ENCODE assay signal across 20 mouse cellular contexts in the genomic region with DNA sequence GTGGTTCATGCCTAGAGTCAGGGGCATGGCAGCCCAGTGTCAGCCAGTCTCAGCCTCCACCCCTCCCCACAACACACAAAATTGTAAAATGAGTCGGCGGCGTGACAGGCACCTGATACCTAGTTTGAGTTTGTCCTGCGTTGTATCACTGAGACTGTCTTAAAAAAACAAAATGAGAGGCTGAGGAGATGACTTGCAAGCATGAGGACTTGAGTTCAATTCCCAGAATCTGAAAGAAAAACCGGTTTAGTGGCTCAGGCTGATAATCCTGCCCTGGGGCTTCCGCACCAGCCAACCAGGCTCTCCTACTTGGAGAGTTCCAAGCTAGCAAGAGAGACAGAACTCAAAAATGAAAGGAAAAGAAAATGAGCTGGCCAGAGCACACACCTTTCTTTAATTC. TPM values are rescaled to one million over a fixed set of nuclear protein-coding genes. Genes with fewer than 3 reads are reported as not detected.
DNase-seq lines count a peak whose midpoint lies in the region; ATAC-seq and TF ChIP-seq lines count a peak whose summit lies in the region.
"Had no signal": no experiment of that assay in that cellular context is flagged by ENCODE, and none has a peak within 500 bp of the region (broad histone marks: within the 10 kb centered on the region; RNA-seq: fewer than 3 reads in every experiment).

No protein-coding gene starts in this region.

- ATAC-seq in liver, embryonic 11.5 days (replicated peaks; ENCODE audit: low FRiP score): no peak
- no peak for ATAC-seq in intestine, embryonic 16.5 days
- ATAC-seq: forebrain, embryonic 16.5 days had no signal

- DNase-seq in liver, embryonic 11.5 days (ENCODE audit: low spot score): no peak
- no peak for DNase-seq in liver
- peak; percentile 74 for DNase-seq in fat pad, adult 2 months (ENCODE audit: extremely low read depth, low read depth, low spot score)
- no peak for DNase-seq in ovary, postnatal 36 days (ENCODE audit: low spot score)
- no peak for DNase-seq in right cerebral cortex, postnatal 36 days (ENCODE audit: low spot score in 2 of 2)
- DNase-seq: adrenal gland, adult 2 months; cerebellum, adult 9-10 months; heart, postnatal 14 days; lung, adult 2 months; lung, postnatal 36 days; thymus, adult 18-20 months had no signal

- H3K4me2 ChIP-seq in liver, embryonic 11.5 days: peak overlapping the region; percentile 96; the same call in 1 of the 2 replicates
- H3K4me2 ChIP-seq in intestine, embryonic 16.5 days (ENCODE audit: low read depth, low read length): no peak overlapping the region
- H3K4me2 ChIP-seq: heart, embryonic 12.5 days; hindbrain, embryonic 12.5 days; limb, embryonic 12.5 days; midbrain, embryonic 11.5 days; stomach, embryonic 15.5 days had no signal

- H3K27ac ChIP-seq in liver, embryonic 11.5 days (ENCODE audit: low read depth, low read length): no peak overlapping the region
- H3K27ac ChIP-seq in ES-Bruce4 (ENCODE audit: insufficient read depth, low read length) (peak overlapping the region; percentile 70), macrophage (peak overlapping the region; percentile 42; the same call in 1 of the 2 replicates)
- H3K27ac ChIP-seq in intestine, embryonic 16.5 days (ENCODE audit: low read length): no peak overlapping the region
- H3K27ac ChIP-seq: hindbrain, embryonic 12.5 days; limb, embryonic 12.5 days; stomach, embryonic 15.5 days had no signal

- H3K27me3 ChIP-seq in liver, embryonic 11.5 days (replicated peaks; ENCODE audit: control insufficient read depth, insufficient read depth, low read length): no peaks in the 10 kb centered on the region
- no peaks in the 10 kb centered on the region for H3K27me3 ChIP-seq in ES-Bruce4 (ENCODE audit: control insufficient read depth, insufficient read depth, low read length, poor library complexity, severe bottlenecking)
- H3K27me3 ChIP-seq in intestine, embryonic 16.5 days (replicated peaks; ENCODE audit: control insufficient read depth, insufficient read depth, low read length): no peaks in the 10 kb centered on the region
- H3K27me3 ChIP-seq: heart, embryonic 12.5 days; hindbrain, embryonic 12.5 days; limb, embryonic 12.5 days; stomach, embryonic 15.5 days had no signal

- no peak overlapping the region for H3K9ac ChIP-seq in liver, embryonic 11.5 days (ENCODE audit: low read depth, low read length)
- H3K9ac ChIP-seq in ES-Bruce4 (ENCODE audit: low read depth, poor library complexity, severe bottlenecking): no peak overlapping the region
- H3K9ac ChIP-seq in intestine, embryonic 16.5 days (ENCODE audit: low read depth, low read length): no peak overlapping the region
- H3K9ac ChIP-seq: heart, embryonic 12.5 days; hindbrain, embryonic 12.5 days; limb, embryonic 12.5 days; stomach, embryonic 15.5 days had no signal

- no peak for TF ChIP-seq POLR2A in ES-Bruce4 (IDR thresholded peaks at IDR 0.05; ENCODE audit: insufficient read depth, low read length)

- peaks cover 67% of the 10 kb centered on the region for H3K79me2 ChIP-seq in macrophage (ENCODE audit: inconsistent target)

- TF ChIP-seq CTCF in ES-Bruce4 (IDR thresholded peaks at IDR 0.05; ENCODE audit: low read depth, low read length): no peak

- no peaks in the 10 kb centered on the region for H3K9me3 ChIP-seq in liver, embryonic 11.5 days (ENCODE audit: control insufficient read depth, low read length)
- H3K9me3 ChIP-seq in ES-Bruce4 (replicated peaks; ENCODE audit: control insufficient read depth, insufficient read depth, low read length, poor library complexity, severe bottlenecking): no peaks in the 10 kb centered on the region
- H3K9me3 ChIP-seq in intestine, embryonic 16.5 days (ENCODE audit: control insufficient read depth, low read length): no peaks in the 10 kb centered on the region
- H3K9me3 ChIP-seq: heart, embryonic 12.5 days; hindbrain, embryonic 12.5 days; limb, embryonic 12.5 days; stomach, embryonic 15.5 days had no signal

- WGBS in liver, embryonic 11.5 days: 79% methylated on average over 6 of the region's 6 CpGs
- WGBS in macrophage (ENCODE audit: missing documents): 88% methylated on average over 6 of the region's 6 CpGs
- WGBS in intestine, embryonic 16.5 days: 85% methylated on average over 6 of the region's 6 CpGs

- TF ChIP-seq EP300 in ES-Bruce4 (IDR thresholded peaks at IDR 0.05; ENCODE audit: insufficient read depth, low read depth, low read length): no peak

- peaks cover 2% of the 10 kb centered on the region; the same call in 1 of the 2 replicates for H3K36me3 ChIP-seq in liver, embryonic 11.5 days (ENCODE audit: control insufficient read depth, insufficient read depth, low read length)
- 0 out of 2 replicates have a peak, but pooled peaks cover 5% of the 10 kb centered on the region for H3K36me3 ChIP-seq in ES-Bruce4 (ENCODE audit: control insufficient read depth, insufficient read depth, low read length, poor library complexity, severe bottlenecking)
- H3K36me3 ChIP-seq in macrophage (ENCODE audit: inconsistent target): peaks cover 8% of the 10 kb centered on the region; the same call in 1 of the 2 replicates
- no peaks in the 10 kb centered on the region for H3K36me3 ChIP-seq in intestine, embryonic 16.5 days (ENCODE audit: control insufficient read depth, insufficient read depth, low read length)

- H3K4me3 ChIP-seq in liver, embryonic 11.5 days (ENCODE audit: low read depth, low read length): no peak overlapping the region
- H3K4me3 ChIP-seq in ES-Bruce4 (ENCODE audit: low read depth, low read length) (peak overlapping the region; percentile 9; the same call in 1 of the 2 replicates), macrophage (ENCODE audit: inconsistent target) (no peak overlapping the region)
- no peak overlapping the region for H3K4me3 ChIP-seq in intestine, embryonic 16.5 days (ENCODE audit: low read length)
- H3K4me3 ChIP-seq: heart, embryonic 12.5 days; hindbrain, embryonic 12.5 days; limb, embryonic 12.5 days; stomach, embryonic 15.5 days had no signal

- peaks cover 25% of the 10 kb centered on the region for H3K4me1 ChIP-seq in liver, embryonic 11.5 days (replicated peaks; ENCODE audit: control insufficient read depth, insufficient read depth, low read length)
- H3K4me1 ChIP-seq in ES-Bruce4 (ENCODE audit: control insufficient read depth, insufficient read depth, low read length): peaks cover 2% of the 10 kb centered on the region
- peaks cover 8% of the 10 kb centered on the region; the same call in 1 of the 2 replicates for H3K4me1 ChIP-seq in intestine, embryonic 16.5 days (ENCODE audit: control insufficient read depth, insufficient read depth, low read length)
- H3K4me1 ChIP-seq: heart, embryonic 12.5 days had no signal

RNA-seq across cellular contexts. Expression of a gene that starts 2.9 kb away (rescaled TPM):
- 63.0 and 67.2 TPM in 2 replicates for polyA plus RNA-seq in liver, embryonic 11.5 days (2014; fragmentation: Nextera tagmentation; extraction: Ambion mirVana)
- 162 and 164 TPM in 2 replicates for polyA plus RNA-seq in ES-Bruce4 (2011; ENCODE audit: insufficient read depth, insufficient read length, low read depth, missing spikeins)
- 100 to 1,000 TPM in 11 of 26 experiments, 10 to 100 TPM in 15; 22.8 to 143 (median 94.8) TPM for total RNA-seq in macrophage (2018; cell fraction: chromatin; rRNA removed)
- 10 to 100 TPM; 26.2 to 42.3 (median 34.7) TPM for total RNA-seq in macrophage (2018; cell fraction: cytosol; rRNA removed)
- 10 to 100 TPM; 14.8 to 97.0 (median 42.8) TPM for total RNA-seq in macrophage (2018; cell fraction: nucleus; rRNA removed)
- 35.9 to 71.7 TPM (median 43.5 TPM) in 3 replicates for polyA plus RNA-seq in macrophage (2018)
- 33.2 and 35.0 TPM in 2 replicates for polyA plus RNA-seq in intestine, embryonic 16.5 days (2015; fragmentation: Nextera tagmentation; extraction: Ambion mirVana)

Comparison
In these comparisons a context has a peak if more than half of its experiments do, and no peak if none do; other contexts are left out.
1. H3K27ac ChIP-seq: peak in ES-Bruce4 (single experiment) and macrophage (single experiment); none in liver, embryonic 11.5 days (single experiment) and intestine, embryonic 16.5 days (single experiment).